Mouse (Mus musculus): ENCODE measurements around the gene Dlg2.

- TF ChIP-seq CTCF (conservative IDR thresholded peaks at IDR 0.05; ENCODE audit: low read length) (no peak), NANOG (IDR thresholded peaks at IDR 0.05; ENCODE audit: borderline replicate concordance, low read length) (no peak), POU5F1 (IDR thresholded peaks at IDR 0.05; ENCODE audit: borderline replicate concordance, low read length) (no peak)
These were observed 1649.4 kb downstream of the Dlg2 start for GRCm38 (mm10) chr7:92125886-92126285.
